Mouse (Mus musculus): Measurements from ENCODE around the gene Zbtb37.

Gene Zbtb37

GRCm38 (mm10) chr1:160967268-160967667, 67.4 kb downstream of the Zbtb37 start:
- DNase-seq, result peak; percentile 10

DNA sequence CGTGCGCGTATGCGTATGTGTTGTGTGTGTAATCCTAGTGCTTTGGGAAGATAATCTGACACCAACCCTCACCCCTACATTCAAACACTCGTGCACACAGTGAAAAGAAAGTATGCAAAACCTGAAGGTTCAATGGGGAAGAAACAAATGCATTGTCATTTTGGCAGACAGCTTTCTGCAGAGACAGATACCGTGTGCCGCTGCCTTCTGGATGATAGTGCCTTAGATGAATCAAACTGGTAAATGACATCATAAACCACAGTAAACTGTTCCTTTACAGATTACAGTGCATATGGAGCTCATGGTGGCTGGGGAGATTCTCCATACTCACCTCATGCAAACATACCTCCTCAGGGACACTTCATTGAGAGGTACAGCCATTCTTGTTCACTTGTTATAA, 71.5 kb downstream of the Zbtb37 start:
- DNase-seq, result no peak
